Mouse (Mus musculus): ENCODE data around the gene Mef2d. TPM values are rescaled to one million over a fixed set of nuclear protein-coding genes. Genes with fewer than 3 reads are reported as not detected.

Mef2d gene
- polyA plus RNA-seq, 1 experiment, result 49.1 TPM

GRCm38 (mm10) chr3:88197741-88198504, 55.8 kb downstream of the Mef2d start:
- H3K4me1 ChIP-seq (ENCODE audit: control insufficient read depth, insufficient read depth, low read length), result no peaks in the 10 kb centered on the region
- H3K4me3 ChIP-seq (ENCODE audit: insufficient read depth, low read length), result no peak overlapping the region
- H3K27ac ChIP-seq (ENCODE audit: insufficient read depth, low read length), result no peak overlapping the region
- no peak for TF ChIP-seq POLR2A (IDR thresholded peaks at IDR 0.05; ENCODE audit: low read depth, low read length)
- no peak for TF ChIP-seq CTCF (IDR thresholded peaks at IDR 0.05; ENCODE audit: borderline replicate concordance, insufficient read depth, low read length)

DNA sequence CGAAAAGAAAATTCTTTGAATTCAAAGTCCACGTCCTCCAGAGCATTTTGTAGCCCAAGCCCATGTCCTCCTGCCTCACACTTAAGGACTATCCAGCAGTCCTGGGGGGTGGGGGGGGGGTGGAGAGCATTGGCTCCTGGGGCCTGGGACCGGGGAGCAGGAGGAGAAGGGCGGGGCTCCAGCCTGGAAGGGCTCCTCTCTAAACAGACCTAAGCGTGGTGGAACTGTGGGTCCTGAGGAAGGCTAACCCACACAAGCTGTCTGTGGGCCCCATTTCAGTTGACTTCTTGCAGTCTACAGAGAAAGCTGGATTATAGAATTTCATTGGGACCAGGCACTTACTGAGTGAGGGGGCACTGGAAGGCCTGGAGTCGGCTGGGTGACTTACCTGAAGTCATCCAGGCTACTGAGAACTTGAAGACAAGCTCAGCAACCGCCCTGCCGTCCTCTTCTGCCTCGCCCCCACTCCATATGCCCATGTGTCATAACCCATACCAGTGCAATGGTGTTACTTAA, 56.4 kb downstream of the Mef2d start:
- no peak overlapping the region for H3K27ac ChIP-seq (ENCODE audit: insufficient read depth, low read length)
- TF ChIP-seq POLR2A (IDR thresholded peaks at IDR 0.05; ENCODE audit: low read depth, low read length) (no peak), CTCF (IDR thresholded peaks at IDR 0.05; ENCODE audit: borderline replicate concordance, insufficient read depth, low read length) (no peak)
- no peak overlapping the region for H3K4me3 ChIP-seq (ENCODE audit: insufficient read depth, low read length)
- no peaks in the 10 kb centered on the region for H3K4me1 ChIP-seq (ENCODE audit: control insufficient read depth, insufficient read depth, low read length)

DNA sequence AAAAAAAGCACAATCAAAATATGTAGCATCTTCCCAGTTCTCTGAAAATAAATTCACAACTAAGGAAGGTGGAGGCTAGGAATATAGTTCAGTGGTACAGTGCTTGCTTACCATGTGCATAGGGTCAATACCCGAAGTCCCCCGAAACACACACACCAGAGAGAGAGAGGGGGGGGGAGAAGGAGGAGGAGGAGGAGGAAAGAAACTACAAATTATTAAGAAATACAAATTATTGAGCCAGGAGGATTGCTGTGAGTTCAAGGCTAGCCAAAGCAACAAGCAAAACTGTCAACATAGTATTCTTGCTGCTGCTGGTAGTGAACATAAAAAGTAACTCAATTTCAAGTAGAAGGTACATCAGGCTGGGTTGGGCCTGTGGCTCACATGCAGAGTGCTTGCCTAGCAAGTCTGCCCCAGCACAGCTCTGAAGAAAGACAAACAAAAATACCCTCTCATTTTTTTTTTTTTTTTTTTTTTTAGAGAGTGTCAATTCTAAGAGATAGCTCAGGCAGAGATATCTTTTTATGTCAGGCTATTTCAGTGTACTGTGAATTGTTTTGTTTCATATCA, 57.5 kb downstream of the Mef2d start:
- Histone ChIP-seq H3K4me3 (ENCODE audit: insufficient read depth, low read length) (no peak overlapping the region), H3K27ac (ENCODE audit: insufficient read depth, low read length) (no peak overlapping the region), H3K4me1 (ENCODE audit: control insufficient read depth, insufficient read depth, low read length) (no peaks in the 10 kb centered on the region)
- TF ChIP-seq CTCF (IDR thresholded peaks at IDR 0.05; ENCODE audit: borderline replicate concordance, insufficient read depth, low read length), result no peak
- TF ChIP-seq POLR2A (IDR thresholded peaks at IDR 0.05; ENCODE audit: low read depth, low read length), result no peak

DNA sequence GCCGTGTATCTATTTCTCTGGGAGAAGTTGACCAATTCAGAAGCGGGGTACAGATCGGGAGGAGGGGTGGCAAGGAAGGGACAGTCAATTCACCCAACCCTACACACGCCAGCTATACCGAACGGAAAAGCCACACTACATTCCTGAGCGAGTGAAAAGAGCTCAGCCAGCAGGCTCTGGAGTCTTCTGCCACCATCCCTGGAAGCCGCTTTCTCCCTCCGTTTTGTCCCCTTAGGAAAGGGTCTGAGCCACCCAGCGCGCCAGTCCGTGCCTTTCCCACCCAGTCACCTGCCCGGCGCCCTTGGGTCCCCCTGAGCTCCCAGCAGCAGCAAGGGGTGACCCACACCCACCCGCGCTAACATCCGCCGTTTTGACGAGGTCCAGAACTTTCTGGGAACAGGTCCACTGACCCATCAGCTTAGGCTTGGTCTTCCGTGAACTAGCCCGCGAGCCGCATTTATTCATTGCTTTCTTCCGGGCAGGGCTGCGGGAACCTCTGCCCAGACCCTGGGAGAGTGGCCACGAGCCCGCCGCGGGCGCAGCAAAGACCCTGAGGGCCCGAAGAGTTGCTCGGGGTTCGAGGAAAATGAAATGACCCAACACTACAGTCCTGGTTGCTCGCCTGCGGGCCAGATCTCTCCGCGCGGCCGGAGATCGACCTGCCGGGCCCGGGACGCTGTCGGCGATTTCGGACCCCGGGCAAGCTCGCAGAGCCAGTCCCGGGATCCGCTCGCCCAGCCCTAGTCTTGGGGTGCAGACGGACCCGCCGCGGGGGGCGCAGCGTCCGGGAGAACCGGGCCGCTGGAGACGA, 58.2 kb downstream of the Mef2d start:
- no peaks in the 10 kb centered on the region for H3K4me1 ChIP-seq (ENCODE audit: control insufficient read depth, insufficient read depth, low read length)
- no peak overlapping the region for H3K27ac ChIP-seq (ENCODE audit: insufficient read depth, low read length)
- TF ChIP-seq POLR2A (IDR thresholded peaks at IDR 0.05; ENCODE audit: low read depth, low read length), result no peak
- H3K4me3 ChIP-seq (ENCODE audit: insufficient read depth, low read length), result 0 out of 2 replicates have a peak overlapping the region, but pooled peaks have one; percentile 7

DNA sequence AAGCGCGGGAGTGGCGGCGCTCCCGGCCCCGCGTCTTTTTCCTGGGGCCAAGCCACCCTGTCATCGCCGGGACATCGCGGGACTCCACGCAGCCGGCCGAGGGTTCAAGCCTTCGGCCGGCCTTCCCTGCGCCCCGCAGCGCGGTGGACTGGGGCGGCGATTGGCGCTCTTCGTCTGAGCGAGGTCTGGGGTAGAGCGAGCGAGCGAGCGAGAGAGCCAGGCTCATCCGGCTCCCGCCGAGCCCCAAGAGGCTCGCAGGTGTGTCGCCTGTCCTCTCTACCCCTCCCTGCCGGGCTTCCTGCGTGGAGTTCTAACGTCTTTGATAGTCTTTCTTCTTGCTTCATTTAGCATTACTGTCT, 58.8 kb downstream of the Mef2d start:
- no peak for TF ChIP-seq CTCF (IDR thresholded peaks at IDR 0.05; ENCODE audit: borderline replicate concordance, insufficient read depth, low read length)
- no peak for TF ChIP-seq POLR2A (IDR thresholded peaks at IDR 0.05; ENCODE audit: low read depth, low read length)
- Histone ChIP-seq H3K4me1 (ENCODE audit: control insufficient read depth, insufficient read depth, low read length) (no peaks in the 10 kb centered on the region), H3K27ac (ENCODE audit: insufficient read depth, low read length) (no peak overlapping the region), H3K4me3 (ENCODE audit: insufficient read depth, low read length) (no peak overlapping the region)

DNA sequence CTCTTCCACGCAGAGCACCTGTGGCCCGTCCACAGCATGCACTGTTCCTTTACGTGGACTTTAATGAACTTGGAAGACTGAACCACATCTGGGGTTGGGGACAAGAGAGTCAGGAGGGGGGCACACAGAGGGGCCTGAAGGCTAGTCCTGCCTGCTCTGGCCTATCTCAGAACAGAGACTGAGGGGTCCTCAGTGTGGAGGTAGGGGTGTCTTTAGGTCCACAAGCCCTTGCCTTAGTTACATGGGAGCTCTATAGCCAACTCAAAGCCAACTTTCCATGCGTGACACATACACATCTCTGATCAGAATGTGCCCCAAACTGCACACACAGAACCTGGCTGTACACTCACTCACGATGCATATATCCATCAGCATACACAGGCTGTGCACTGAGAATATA, 59.5 kb downstream of the Mef2d start:
- H3K4me1 ChIP-seq (ENCODE audit: control insufficient read depth, insufficient read depth, low read length), result no peaks in the 10 kb centered on the region
- no peak overlapping the region for H3K4me3 ChIP-seq (ENCODE audit: insufficient read depth, low read length)
- TF ChIP-seq POLR2A (IDR thresholded peaks at IDR 0.05; ENCODE audit: low read depth, low read length) (no peak), CTCF (IDR thresholded peaks at IDR 0.05; ENCODE audit: borderline replicate concordance, insufficient read depth, low read length) (no peak)
- H3K27ac ChIP-seq (ENCODE audit: insufficient read depth, low read length), result no peak overlapping the region

DNA sequence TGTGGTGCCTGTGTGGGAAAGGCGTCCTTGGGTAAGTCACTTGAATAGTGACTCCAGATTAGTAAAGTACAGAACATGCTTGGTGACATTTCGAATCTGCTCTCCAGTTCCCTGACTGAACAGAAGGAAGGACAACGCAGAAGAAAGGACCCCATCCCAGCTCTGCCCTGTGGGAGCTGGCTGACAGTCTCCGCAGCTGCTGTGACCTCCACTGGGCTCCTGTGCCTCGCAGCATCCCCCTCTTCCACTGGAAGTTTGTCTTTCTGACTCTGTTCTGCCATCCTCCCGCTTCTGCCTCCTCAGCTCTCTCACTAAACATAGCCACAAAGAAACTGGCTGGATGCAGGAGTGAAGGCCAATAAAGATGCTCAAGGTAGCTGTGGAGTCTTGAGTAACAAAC, 60.8 kb downstream of the Mef2d start:
- H3K27ac ChIP-seq (ENCODE audit: insufficient read depth, low read length), result no peak overlapping the region
- no peaks in the 10 kb centered on the region for H3K4me1 ChIP-seq (ENCODE audit: control insufficient read depth, insufficient read depth, low read length)
- no peak overlapping the region for H3K4me3 ChIP-seq (ENCODE audit: insufficient read depth, low read length)
- no peak for TF ChIP-seq POLR2A (IDR thresholded peaks at IDR 0.05; ENCODE audit: low read depth, low read length)
- TF ChIP-seq CTCF (IDR thresholded peaks at IDR 0.05; ENCODE audit: borderline replicate concordance, insufficient read depth, low read length), result no peak

- Histone ChIP-seq H3K27ac (ENCODE audit: insufficient read depth, low read length) (no peak overlapping the region), H3K4me1 (ENCODE audit: control insufficient read depth, insufficient read depth, low read length) (no peaks in the 10 kb centered on the region), H3K4me3 (ENCODE audit: insufficient read depth, low read length) (no peak overlapping the region)
- no peak for TF ChIP-seq CTCF (IDR thresholded peaks at IDR 0.05; ENCODE audit: borderline replicate concordance, insufficient read depth, low read length)
- TF ChIP-seq POLR2A (IDR thresholded peaks at IDR 0.05; ENCODE audit: low read depth, low read length), result no peak
Observed at GRCm38 (mm10) chr3:88203456-88203855, 61.3 kb downstream of the Mef2d start.

DNA sequence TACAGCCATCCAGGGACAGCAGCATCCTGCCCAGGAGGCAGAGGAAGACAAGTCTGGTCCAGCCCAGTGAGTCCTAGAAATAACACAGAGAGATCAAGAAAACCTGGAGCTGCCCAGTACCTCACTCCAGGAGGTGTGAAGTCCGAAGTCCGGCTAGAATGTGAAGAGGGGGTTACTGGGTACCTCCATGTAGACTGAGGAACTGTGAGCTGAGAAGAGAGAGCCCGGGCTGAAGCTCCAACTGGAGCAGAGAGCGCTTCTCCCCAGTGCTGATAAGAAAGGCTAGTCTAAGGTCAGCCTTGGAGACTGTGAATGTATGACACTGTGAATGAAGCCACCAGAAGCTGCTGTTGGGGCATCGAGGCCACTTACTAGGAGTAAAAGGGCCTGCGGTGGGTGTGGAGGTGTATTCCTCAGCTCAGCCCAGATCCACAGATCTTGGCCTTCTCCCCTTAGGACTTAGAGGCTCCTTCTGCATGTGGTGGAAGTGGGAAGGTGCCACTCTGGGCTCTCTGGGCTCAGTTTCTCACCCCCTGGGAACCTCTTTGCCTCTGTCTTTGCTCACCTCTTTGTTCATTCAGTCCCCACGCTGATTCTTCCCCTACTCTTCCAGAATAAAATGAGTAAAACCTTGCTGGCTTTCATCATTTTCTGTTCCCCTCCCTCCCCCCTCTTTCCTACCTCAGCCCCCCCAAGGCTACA, 62.0 kb downstream of the Mef2d start:
- Histone ChIP-seq H3K4me3 (ENCODE audit: insufficient read depth, low read length) (no peak overlapping the region), H3K27ac (ENCODE audit: insufficient read depth, low read length) (no peak overlapping the region), H3K4me1 (ENCODE audit: control insufficient read depth, insufficient read depth, low read length) (no peaks in the 10 kb centered on the region)
- TF ChIP-seq POLR2A (IDR thresholded peaks at IDR 0.05; ENCODE audit: low read depth, low read length), result no peak
- no peak for TF ChIP-seq CTCF (IDR thresholded peaks at IDR 0.05; ENCODE audit: borderline replicate concordance, insufficient read depth, low read length)
